Mouse (Mus musculus) kidney, adult 11 months (tissue): ENCODE data around the gene Mea1.

Source experiments
- DNase-seq: peaks from one replicate; pipeline ENCODE4 v3.0.0; 2022

Mea1 gene

DNA sequence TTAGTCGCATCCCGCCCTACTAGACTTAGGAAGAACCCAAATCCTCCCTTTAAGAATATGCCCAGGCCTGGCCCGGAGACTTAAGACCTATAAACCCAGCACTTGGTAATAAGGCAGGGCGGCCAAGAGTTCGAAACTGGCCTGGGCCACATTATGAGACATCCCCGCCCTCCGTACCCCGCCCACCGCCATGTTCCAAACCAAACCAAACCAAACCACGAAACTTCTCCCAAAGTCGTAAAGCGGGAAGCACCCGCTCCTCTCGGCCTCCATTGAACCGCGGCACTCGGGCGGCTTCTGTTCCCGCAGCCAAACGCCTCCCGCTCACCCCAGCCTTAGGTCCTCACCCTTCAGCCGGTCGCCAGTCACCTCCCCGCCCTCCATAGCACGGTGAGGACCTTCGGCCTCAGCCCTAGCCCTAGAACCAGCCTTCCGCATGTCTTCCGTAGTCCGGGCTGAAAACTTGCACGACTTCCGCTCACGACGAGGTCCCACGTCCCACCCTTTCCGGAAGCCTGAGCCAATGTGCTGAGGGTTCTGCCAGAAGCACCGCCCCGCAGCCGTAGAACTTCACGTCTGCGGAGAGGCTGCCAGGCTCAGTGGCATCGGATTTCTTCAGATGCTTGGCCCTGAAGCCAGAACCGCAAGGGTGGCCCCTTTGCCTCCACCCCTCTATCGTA is 4.6 kb upstream of the Mea1 start, which contains the start of gene Rrp36:
Gene Rrp36 (minus strand): TSS at position 503 of the 680 bp plus-strand sequence.
- DNase-seq, result peak; percentile 92

DNA sequence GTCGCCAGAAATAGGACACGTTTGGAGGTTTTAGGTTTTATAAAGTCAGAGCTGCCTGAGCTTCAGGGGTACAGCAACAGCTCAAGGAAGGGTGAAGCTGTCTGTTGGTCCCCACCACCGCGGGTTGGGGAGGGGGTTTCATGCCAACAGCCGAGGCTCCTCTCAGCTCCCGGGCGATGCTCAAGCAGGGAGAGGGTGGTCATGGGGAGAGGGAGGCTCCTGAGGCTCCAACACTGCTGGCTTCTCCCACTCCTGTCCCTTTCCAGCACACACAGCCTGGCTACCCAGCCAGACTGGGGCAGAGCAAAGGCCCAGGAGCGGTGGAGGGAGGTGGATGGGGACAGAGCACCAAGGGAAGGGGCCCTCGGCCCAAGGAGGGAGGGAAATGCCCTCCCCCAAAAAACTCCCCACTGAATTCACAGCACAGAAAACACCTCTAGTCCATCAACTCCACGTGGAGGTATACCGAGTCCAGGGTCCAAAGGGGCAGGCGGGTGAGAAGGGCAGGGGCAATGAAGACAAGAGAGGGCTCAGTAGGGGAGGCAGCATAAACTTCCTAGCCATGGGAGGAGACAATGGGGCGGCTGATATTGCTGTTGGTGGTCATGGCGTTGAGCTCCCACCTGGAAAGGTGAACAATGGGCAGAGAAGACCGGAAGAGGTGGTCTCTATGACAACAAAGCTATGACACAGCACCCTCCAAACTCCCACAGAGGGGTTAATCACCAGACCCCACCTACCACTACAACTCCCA is 3.9 kb upstream of the Mea1 start:
- no peak for DNase-seq

DNA sequence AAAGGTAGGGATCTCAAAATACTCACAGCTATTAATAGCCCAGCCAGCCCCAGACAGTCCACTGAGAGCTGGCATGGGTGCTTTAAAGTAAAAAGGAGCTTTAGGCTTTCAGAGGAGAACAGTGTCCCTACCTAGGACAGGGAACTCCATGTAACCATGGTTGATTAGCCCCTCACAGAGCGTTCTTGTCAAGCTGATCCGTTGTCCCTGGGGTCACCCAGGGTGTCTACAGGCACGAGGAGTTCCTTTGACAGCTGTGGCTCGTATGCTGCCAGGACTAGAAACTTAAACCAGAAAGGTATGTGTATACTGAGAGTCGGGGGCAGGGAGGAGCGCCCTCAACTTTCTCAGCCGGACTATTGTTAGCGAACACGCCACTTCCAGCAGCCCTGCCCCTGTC is 318 bp downstream of the Mea1 start:
- DNase-seq, result no peak

DNA sequence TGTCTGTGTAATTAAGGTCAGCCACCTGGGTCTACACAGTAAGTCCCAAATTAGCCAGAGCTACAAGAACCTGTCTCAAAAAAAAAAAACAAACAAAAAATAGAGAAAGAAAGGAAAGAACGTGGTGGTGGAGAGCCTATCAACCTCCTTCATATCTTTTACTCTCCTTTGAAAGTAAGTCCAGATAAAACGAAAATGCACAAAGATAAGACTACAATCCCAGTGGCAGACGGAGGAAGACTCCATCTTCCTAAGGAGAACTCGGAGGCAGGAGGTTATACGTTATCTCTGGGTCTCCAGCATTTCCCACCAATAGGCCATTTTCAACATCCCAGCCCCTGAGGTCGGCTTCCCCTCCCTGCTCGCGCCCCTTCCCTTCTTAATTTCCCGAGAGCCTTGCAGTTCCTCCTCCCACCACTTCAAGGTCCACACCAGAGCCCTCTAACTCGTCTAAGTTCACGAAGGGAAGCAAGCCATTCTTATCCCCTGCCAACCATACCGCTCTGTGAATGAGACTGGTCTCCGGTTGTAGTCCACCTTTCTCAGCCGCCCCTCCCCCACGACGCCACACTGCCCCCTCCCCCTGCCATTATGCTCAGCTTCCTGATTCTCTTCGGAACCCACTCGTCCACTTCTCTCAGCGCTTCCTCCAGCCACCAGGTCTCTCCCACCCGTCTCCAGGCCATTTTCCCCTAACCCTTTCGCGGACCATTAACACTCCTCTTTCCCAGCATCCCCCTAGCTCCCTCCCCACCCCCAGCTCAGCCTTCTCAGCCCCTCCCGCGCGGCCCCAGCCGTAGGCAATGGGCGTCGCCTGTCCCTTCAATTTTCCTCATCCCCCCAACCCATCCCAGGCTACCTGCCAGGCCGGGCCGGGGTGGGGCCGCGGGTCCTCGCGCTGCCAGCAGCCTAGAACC is 1.5 kb downstream of the Mea1 start:
- DNase-seq, result peak; percentile 40

DNA sequence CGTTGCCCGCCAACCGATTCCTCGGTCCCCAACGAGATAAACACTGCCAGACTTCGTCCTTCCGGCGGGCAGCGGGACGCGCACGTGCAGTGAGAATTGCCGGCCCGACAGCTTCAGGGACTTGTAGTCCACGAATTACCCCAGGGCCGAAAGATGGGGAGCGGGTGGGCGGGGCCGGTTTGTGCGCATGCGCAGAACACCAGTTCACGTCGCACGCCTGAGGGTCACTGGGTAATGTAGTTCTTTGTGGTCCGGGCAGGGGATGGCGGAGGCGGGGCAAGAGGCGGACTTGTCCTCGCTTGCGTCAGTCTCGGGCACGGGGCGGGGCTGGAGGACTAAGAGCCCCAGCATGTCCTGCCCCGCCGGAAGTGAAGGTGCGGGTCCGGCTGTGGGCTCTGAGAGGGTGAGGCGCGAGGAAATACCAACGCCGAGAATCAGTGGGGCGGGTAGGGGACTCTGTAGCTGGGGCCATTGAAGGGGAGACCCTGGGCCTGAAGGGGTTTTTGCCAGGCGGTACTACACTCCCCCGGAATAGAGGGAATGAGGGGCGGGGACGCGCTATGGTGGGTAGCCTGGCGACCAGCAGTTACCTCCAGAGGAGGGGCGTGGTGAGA is 2.3 kb downstream of the Mea1 start, which contains the start of gene Klhdc3:
Gene Klhdc3 (minus strand): TSS at position 155 of the 614 bp plus-strand sequence.
- peak; percentile 96 for DNase-seq

DNA sequence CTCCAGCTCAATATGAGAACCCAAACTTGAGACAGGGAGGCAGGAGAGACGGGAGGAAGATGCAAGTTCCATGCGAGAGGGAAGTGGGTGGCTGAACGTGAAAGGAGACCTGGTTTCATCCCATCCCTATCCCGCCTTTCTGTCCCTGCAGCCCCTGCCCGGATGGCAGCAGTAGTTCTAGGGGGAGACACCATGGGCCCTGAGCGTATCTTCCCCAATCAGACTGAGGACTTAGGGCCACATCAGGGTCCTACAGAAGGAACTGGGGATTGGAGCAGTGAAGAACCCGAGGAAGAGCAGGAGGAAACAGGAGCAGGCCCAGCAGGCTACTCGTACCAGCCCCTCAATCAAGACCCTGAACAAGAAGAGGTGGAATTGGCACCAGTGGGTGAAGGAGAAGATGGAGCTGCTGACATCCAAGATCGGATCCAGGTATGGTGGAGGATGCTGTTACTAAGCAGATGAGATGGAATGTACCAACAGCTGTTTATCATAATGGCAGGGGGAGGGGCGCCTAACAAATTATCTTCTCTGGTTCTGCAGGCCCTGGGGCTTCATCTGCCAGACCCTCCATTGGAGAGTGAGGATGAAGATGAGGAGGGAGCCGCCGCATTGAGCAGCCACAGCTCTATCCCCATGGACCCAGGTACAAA is 3.0 kb downstream of the Mea1 start:
- DNase-seq, result no peak

DNA sequence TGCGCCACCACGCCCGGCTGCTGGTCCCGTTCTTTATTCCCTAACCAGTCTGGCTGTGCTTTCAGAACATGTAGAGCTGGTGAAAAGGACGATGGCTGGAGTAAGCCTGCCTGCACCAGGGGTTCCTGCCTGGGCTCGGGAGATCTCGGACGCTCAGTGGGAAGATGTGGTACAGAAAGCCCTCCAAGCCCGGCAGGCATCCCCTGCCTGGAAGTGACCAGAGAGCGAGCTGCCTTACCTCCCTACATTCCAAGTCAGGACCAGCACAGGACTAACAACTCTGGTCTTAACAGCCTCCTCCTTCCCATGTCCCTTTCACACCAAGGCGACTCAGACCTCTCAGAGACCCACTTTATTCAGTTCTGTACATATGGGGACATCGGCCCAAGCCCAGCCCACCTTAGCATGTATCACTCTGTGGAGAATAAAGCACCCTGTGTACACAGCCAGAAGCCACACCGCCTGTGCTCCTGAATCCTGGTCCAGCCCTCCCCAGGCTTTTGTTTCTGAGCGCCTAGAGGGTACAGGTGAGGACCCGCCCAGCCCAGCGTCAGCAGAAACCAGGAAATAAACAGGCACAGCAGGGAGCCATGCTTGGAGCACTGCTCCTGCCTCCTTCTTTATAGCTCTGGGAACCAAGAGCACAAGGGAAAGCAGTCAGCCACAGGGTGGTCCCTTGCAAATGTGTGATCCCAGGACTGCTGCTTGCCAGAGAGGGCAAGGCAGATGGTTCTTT is 4.2 kb downstream of the Mea1 start:
- no peak for DNase-seq

DNA sequence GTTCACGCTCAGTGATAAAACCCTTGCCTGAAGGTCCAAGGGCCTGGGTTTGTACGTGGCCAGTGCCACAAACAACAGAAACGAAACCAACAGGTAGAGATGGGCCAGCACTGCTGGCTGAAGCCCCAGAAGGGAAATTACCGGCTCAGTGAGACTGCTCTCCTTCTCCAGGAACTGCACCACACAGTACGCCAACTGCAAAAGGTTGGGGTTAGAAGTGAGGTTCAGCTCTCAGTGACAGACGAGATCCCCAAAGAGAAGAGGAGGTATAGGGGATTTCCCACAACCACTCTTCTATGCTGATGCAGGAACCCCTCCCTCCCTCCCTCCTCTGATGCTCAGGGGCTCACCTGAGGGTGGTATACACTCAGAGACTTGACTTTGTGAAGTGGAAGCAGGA is 7.3 kb downstream of the Mea1 start:
- no peak for DNase-seq

DNA sequence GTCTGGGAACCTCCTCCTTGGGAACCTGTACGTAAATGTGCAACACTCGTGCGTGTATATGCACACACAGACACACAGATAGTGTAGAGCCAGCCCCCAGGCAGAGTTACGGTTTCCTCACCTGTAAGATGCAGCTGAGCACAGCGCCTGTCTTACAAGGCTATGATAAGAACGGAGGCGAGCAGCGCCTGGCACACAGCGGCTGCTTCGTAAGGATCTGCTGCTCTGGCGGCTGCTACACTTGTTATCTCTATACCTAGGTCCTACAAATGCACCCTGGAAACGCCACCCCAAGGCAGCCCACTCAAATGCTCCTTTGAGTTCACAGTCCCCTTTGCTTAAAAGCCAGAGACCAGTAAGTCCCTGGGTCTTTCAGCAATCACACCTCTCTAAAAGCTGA is 12.1 kb downstream of the Mea1 start:
- DNase-seq, result no peak

DNA sequence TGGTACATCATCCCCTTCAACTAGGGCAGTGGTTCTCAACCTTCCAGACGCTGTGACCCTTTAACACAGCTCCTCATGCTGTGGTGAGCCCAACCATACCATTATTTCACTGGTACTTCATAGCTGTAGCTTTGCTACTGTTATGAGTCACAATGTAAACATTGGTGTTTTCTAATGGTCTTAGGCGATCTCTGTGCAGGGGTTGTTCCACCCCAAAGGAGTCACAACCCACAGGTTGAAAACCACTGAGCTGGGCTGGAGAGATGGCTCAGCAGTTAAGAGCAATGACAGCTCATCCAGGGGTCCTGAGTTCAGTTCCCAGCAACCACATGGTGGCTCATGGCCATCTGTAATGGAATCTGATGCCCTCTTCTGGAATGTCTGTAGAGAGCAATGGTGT is 12.8 kb downstream of the Mea1 start:
- no peak for DNase-seq

DNA sequence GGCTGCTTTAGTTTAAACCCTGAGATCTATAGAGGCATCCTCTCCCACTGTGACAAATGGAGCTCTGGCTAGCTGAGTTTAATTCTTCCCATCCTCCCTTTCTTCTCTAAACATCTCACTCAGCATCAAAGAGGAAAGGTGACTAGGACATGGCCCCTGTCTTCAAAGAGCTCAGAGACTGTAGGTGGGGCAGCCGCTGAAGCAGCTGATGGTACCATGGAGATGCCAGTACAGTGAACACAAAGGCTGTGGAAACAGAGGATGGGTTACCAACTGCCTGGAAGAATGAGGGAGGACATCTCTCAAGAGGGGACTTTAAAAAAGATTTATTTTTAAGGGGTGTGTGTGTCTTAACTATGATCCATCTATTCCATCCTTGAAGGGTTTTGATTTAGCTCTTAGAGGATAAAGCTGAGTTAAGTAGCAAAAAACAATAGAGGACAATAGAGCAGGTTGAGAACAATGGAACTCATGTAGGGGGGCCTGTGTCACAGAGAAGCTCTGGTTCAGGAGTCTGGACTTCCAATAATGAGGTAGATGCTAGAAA is 16.0 kb downstream of the Mea1 start:
- DNase-seq, result no peak

DNA sequence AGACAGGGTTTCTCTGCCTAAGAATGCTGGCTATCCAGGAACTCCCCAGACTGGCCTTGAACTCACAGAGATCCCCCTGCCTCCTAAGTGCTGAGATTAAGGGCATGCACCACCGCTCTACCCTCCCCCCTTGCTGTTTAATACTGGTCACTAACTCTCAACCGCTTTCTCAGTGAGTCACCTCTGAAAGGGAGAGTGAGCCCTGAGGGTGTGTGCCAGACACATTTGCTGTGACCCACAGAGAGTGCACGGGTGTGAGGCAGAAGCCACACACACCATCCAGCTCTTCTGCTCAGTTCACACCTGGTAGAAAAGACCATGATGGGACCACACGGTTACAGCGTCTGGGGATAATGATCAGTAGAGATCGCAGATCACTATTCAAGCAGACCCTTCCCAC is 19.9 kb downstream of the Mea1 start:
- DNase-seq, result no peak

DNA sequence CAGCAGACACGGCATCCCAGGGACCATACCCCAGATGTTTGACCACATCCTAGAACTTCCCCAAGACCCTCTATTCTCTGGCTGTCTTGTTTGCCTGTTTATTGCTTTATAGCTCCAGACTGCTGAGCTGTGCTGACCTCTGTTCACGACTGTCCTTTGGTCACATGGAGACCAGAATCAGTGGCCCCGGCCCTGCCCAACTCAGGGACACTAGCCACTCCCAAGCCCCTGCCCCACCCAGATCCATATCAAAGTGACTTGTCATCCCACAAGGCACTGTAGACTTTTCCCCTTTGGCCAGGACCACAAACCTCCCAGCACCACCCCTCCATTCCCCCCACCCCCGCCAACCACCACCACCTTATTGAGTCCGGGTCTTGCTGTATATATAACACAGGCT is 20.7 kb downstream of the Mea1 start:
- DNase-seq, result no peak

DNA sequence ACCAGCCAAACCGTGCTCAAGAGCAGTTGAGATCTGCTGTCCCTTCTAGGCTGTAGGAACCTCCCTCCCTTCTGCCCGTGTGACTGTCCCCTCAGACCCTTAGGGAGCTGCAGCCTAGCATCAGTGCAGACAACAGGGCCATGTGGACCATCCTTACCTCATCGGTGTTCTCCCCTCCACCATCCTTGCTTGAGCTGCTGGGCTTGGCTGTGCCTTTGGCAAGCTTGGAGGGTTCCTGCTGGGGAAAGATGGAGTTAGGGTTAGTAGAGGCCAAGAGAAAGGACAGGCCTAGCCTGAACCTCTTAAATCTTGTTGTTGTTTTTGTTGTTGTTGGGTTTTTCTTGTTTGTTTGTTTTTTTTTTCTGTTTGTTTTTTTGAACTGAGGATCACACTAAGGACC is 21.3 kb downstream of the Mea1 start:
- no peak for DNase-seq

DNA sequence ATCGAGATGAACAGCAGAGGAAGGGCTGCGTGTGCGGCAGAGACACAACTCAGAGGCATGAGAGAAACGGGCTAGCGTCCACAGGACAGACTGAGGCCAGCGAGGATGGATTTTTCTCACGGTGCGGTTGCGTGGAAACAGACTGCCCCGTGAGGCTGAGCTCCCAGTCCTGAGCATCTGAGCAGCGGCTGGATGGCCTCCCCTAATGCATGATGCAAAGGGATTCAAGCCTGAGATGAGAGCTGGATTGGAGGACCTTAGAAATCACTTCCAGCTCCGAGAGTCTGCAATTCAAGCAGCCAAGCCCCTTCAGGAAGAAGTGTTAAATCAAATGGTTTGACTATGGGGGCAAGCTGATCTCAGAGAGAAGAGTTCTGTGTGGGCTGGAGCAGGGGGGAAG is 22.9 kb downstream of the Mea1 start:
- DNase-seq, result no peak

DNA sequence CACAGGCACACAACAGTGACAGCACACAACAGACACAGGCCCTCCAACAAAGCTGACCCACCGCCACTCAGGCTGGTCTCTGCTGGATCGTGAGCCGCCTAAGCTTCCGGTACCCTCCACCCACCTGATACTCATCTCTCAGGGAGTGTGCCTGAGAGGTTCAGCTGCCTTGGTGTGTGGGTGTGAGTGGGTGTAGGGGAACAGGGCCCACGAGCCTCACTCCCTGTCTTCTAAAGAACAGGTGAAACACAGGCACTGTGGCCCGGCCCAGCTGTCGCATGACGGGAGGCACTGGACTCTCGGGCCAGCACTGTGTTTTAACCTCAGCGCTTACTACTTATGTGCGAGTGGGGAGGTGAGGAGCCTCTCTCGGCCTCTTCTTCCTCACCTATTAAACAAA is 23.5 kb downstream of the Mea1 start:
- no peak for DNase-seq

DNA sequence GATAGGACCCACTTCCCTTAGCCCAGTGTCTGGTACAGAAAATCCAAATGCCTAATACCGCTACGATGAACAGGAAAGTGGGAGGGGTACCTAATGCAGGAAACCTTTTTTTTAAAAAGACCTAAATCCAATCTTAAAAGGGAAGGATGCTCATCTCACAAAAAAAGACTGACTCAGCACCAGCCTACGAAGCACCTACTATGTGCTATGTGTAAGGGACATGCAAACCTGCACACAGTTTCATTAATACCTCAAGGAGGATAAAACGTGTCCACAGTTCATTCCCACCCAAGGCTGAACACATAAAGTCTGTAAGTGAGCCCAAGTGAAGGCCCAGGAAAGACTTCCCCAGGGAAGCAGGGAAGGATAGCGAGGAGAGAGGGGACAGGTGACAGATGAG is 23.9 kb downstream of the Mea1 start:
- DNase-seq, result no peak

DNA sequence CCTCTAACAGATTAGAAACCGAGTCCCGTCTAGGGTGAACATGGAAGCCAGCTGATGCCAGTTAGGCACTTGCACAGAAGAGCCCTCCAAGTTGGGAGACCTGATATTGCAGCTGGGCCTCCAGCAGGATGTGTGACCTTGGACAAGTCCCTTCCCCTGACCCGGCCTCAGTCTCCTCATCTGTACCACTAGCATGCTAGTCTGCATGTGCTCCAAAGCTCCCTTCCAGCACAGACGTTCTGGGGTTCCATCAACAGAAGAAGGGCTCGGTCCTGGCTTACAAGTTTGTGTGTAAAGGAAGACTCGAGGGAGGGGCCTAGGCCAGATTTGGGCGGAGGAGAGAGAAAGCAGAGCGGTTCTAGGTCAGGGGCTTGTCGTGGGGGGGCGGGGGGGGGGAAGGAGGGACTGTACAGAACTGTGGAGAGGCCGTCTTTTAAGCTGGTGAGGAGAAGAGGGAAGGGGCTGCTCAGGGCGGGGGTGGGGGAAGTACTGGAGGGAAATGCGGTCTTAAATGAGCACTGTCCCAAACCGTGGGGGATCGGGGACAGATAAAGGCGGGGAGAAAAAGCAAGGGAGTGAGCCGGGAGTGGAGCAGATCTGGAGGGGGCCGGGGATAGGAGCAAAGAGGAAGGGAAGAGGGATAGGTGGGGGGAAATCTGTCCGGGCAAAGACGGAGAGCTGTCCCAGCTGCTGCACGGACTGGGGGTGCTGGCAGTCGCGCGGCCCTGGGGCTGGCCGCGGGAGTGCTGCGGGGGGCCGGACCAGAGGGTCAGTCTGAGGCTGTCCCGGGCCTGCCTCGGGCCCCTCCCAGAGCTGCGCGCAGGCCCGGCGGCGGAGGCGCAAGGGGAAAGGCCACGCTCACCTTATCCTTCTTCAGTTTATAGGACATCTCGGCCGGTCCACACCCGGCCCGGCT is 25.6 kb downstream of the Mea1 start:
- no peak for DNase-seq

DNA sequence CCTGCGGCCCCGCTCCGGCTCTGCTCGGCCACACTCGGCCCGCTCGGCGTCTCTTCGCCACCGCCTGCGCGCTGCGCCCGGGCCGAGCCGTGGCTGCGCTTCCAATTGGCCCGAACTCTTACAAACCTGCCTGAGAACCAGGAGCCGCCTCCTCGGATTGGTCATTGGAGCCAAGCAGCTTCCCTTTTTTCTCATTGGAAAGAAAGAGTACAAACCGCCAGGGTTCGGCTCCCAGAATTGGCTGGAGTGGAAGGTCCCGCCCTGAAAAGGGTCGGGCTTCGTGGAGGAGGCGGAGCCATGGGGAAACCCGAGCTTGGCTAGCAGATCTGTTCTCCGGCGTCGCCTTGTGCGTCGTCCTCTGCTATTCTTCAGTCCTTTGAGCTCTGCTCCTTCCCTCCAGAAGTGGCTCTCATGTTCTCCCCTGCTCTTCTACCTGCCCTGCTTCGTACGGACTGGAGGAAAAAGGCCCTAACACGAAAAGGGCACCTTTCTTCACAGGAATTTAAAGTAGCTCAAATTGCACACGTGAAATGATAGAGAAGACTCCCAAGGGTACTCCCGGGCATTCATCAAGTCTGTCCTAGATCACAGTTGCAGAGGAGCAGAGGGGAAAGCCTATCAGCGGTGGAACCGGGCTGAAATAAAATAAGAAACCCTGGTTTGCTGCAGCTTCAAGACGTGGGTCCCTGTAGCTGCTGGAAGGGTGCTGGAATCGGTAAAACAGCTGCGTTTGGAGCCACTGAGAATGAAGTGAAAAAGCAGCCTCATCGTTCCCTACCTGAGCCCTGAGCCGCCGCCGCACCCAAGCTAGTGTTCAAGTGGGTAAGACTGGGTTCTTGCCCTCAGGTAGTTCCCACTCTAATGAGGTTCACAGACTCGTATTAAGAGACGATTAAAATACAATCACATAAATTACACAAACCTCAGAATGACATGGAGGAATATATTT is 26.6 kb downstream of the Mea1 start, which contains the start of gene Ppp2r5d:
Gene Ppp2r5d (minus strand): TSS at position 225 of the 949 bp plus-strand sequence.
- DNase-seq, result peak; percentile 98
